Mouse (Mus musculus) kidney, postnatal 0 days (tissue): Measurements from ENCODE around the gene Fxyd4. TPM values are rescaled to one million over a fixed set of nuclear protein-coding genes. Genes with fewer than 3 reads are reported as not detected.

Source experiments
- ATAC-seq: fragments of 200-750 bp; cut with Nextera tagmentation; replicated peaks from 2 replicates; pipeline ENCODE4 v1.8.0; 2017; ENCODE audit warnings: low read depth, moderate number of reproducible peaks, moderate TSS enrichment, moderate library complexity; ENCODE audit not compliant: low FRiP score
- DNase-seq: peaks from one replicate; pipeline ENCODE4 v3.0.0-alpha.2; 2016; ENCODE audit warnings: low spot score
- H3K27ac ChIP-seq: fragments of 300-500 bp; sonication (generic); 2 replicates; pipeline ENCODE4 v1.5.1; 2014; ENCODE audit warnings: mild to moderate bottlenecking
- H3K27me3 ChIP-seq: fragments of 300-500 bp; sonication (generic); 2 replicates; pipeline ENCODE4 v1.6.1; 2014; ENCODE audit warnings: low read length, mixed read lengths; ENCODE audit not compliant: insufficient read depth
- H3K36me3 ChIP-seq: fragments of 300-500 bp; sonication (generic); 2 replicates; pipeline ENCODE4 v1.6.1; 2014; ENCODE audit warnings: low read length, mixed read lengths; ENCODE audit not compliant: insufficient read depth
- H3K4me1 ChIP-seq: fragments of 300-500 bp; sonication (generic); replicated peaks from 2 replicates; pipeline ENCODE4 v1.6.1; 2014; ENCODE audit warnings: antibody characterized with exemption, low read length, mixed read lengths; ENCODE audit not compliant: insufficient read depth
- H3K4me2 ChIP-seq: fragments of 300-500 bp; sonication (generic); 2 replicates; pipeline ENCODE4 v1.6.1; 2014; ENCODE audit warnings: mild to moderate bottlenecking, low read length, moderate library complexity, mixed read lengths
- H3K4me3 ChIP-seq: fragments of 300-500 bp; sonication (generic); replicated peaks from 2 replicates; pipeline ENCODE4 v1.5.1; 2014; ENCODE audit warnings: low read depth, low read length
- H3K9ac ChIP-seq: fragments of 300-500 bp; sonication (generic); 2 replicates; pipeline ENCODE4 v1.6.1; 2014; ENCODE audit warnings: low read depth, low read length
- H3K9me3 ChIP-seq: fragments of 300-500 bp; sonication (generic); replicated peaks from 2 replicates; pipeline ENCODE4 v1.6.1; 2016; ENCODE audit warnings: low read length, inconsistent platforms, mixed read lengths
- CTCF ChIP-seq: IDR thresholded peaks from 2 replicates; pipeline ENCODE4 v1.5.1; 2016; ENCODE audit warnings: antibody characterized with exemption, low read depth, mild to moderate bottlenecking, moderate library complexity
- WGBS: fragments of 180-500 bp; shearing (Covaris S2); extraction: QIAGEN DNeasy Blood & Tissue Kit; methylation state at CpG from one replicate; pipeline ENCODE4 v1.1.7; 2014; 5-methylcytosine and 5-hydroxymethylcytosine counted together
- microRNA-seq: library from miRNA; unstranded; fragments of <30 nt; microRNA quantifications from one replicate; pipeline ENCODE4, GENCODE M21; 2016
- polyA plus RNA-seq: library from polyadenylated mRNA; unstranded; fragments of >200 nt; fragmentation: Nextera tagmentation; extraction: Ambion mirVana; gene quantifications from 2 replicates; pipeline ENCODE4 v1.2.1, GENCODE M21; 2015

Fxyd4 gene
- polyA plus RNA-seq, 1 experiment from 2014 or later, result 222 TPM

DNA sequence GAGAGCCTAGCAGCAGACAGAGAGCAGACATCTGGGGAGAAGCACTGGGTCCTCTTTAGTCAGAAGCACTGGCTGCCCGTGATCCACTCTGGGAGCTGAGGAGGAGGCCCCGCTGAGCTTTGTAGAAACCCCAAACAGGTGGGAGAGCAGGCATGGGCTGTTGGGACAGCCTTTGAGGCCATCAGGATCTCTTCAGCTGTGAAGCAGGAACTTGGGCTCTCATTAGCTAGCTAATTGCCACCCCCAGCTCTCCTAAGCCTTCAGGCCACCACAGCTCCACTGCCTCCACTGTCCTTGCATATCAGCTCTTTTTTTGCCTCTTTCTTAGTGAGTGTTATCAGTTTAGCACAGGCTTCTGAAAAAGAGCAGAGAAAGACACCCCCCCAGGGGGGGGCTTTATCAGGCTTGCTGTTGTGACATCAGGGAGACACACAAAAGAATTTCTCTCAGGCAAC, 48.8 kb downstream of the Fxyd4 start:
- H3K4me3 ChIP-seq, result no peak overlapping the region
- no peak for TF ChIP-seq CTCF
- H3K27ac ChIP-seq, result no peak overlapping the region
- ATAC-seq, result no peak
- WGBS, result 57% methylated on average over 2 of the region's 2 CpGs
- no peak overlapping the region for H3K4me2 ChIP-seq
- H3K36me3 ChIP-seq, result no peaks in the 10 kb centered on the region
- H3K9ac ChIP-seq, result no peak overlapping the region
- no peak for DNase-seq
- no peaks in the 10 kb centered on the region for H3K4me1 ChIP-seq
- no peaks in the 10 kb centered on the region for H3K9me3 ChIP-seq
- H3K27me3 ChIP-seq, result no peaks in the 10 kb centered on the region

DNA sequence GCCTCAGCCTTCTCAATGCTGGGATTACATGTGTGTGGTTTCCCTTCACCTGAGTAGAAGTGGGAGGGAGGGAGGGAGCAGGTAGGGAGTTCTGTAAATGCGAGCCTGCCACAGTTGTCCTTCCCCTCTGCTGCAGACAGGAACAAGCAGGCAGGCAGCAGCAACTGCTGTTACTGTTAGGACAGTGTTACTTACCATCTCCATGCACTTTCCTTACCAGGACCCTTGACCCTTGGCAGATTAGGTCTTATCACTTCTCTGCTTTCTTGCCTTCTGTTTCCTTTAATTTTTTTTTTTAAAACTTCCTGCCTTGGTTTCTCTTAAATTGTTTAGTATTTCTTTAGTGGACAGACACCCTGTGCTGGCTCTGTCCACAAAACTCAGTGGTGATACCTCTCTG, 49.5 kb downstream of the Fxyd4 start:
- no peaks in the 10 kb centered on the region for H3K27me3 ChIP-seq
- ATAC-seq (no peak), DNase-seq (no peak)
- whole genome bisulfite sequencing, result 57% methylated on average over 1 of the region's 1 CpGs
- H3K9me3 ChIP-seq, result no peaks in the 10 kb centered on the region
- H3K4me2 ChIP-seq, result no peak overlapping the region
- no peaks in the 10 kb centered on the region for H3K4me1 ChIP-seq
- H3K4me3 ChIP-seq, result no peak overlapping the region
- TF ChIP-seq CTCF, result no peak
- no peak overlapping the region for H3K27ac ChIP-seq
- H3K36me3 ChIP-seq, result no peaks in the 10 kb centered on the region
- H3K9ac ChIP-seq, result no peak overlapping the region

DNA sequence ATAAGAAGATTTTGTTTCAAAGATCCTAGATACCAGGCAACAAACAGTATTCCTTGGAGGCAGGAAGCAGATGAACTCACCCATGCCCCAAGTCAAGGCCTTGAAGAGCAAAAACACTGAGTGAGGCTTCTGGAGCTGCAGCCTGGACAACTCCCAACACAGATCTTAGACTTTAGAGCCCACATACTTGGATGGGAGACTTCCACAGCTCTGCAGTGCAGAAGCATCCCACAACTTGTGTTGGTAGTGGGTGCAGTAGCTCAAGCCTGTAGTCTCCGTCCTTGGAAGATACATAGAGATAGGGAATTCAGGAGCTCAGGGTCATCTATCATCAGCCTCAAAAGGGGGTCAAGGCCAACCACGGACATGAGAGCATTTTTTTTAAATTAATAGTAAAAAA, 51.5 kb downstream of the Fxyd4 start:
- H3K4me1 ChIP-seq, result no peaks in the 10 kb centered on the region
- TF ChIP-seq CTCF, result no peak
- no peak overlapping the region for H3K4me3 ChIP-seq
- H3K27ac ChIP-seq, result no peak overlapping the region
- ATAC-seq (no peak), DNase-seq (no peak)
- no peaks in the 10 kb centered on the region for H3K27me3 ChIP-seq
- no peak overlapping the region for H3K9ac ChIP-seq
- WGBS, result 77% methylated on average over 2 of the region's 2 CpGs
- no peaks in the 10 kb centered on the region for H3K36me3 ChIP-seq
- H3K4me2 ChIP-seq, result no peak overlapping the region
- no peaks in the 10 kb centered on the region for H3K9me3 ChIP-seq

Small RNA genes within 50 kb of the gene (microRNA-seq; reads per million reads assigned to microRNA genes)
- not detected for gene Gm25535

Other genes starting within 250 kb of the Fxyd4 start
- gene Zfp637, start 96.5 kb downstream of the Fxyd4 start, polyA plus RNA-seq, result 93.5 and 95.6 TPM in 2 replicates
- gene Zfp239, start 75.6 kb downstream of the Fxyd4 start, polyA plus RNA-seq, result 9.0 and 11.0 TPM in 2 replicates
- 555 and 598 TPM in 2 replicates for gene Hnrnpf, start 37.4 kb downstream of the Fxyd4 start, polyA plus RNA-seq
- 1.4 TPM in 2 replicates for gene Rasgef1a, start 73.7 kb upstream of the Fxyd4 start, polyA plus RNA-seq
- gene Csgalnact2, start 201.4 kb upstream of the Fxyd4 start, polyA plus RNA-seq, result 19.7 and 20.1 TPM in 2 replicates